Comparison of ENCODE assay signal across 24 mouse cellular contexts in the genomic region with DNA sequence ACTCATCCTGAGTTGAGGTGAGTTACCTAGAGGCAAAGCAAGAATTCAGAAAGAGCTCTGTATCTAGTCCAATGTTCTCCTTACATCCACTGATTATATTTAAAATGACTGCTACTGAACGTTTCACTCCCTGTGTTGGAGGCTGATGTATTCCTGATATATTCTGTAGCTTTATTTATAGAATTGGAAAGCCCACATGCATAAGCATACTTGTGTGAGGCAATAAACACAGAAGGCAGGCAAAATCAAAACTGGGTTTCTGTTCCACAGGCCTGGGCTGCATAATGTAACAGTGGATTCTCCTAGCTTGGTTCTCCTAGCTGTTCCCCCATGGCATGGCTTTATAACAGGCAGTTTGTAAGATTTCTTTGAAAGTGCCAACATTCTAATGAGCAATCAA.
"Had no signal": no experiment of that assay in that cellular context is flagged by ENCODE, and none has a peak within 500 bp of the region (broad histone marks: within the 10 kb centered on the region; RNA-seq: fewer than 3 reads in every experiment).

No protein-coding gene starts in this region.

- H3K27ac ChIP-seq: kidney, postnatal 0 days; layer of hippocampus, adult 2 months; limb, embryonic 10.5 days; limb, embryonic 13.5 days; liver, embryonic 12.5 days; liver, embryonic 15.5 days; lung, embryonic 15.5 days; midbrain, embryonic 12.5 days; midbrain, embryonic 15.5 days; neural tube, embryonic 12.5 days; neural tube, embryonic 15.5 days; stomach, embryonic 15.5 days had no signal

- H3K4me3 ChIP-seq: layer of hippocampus, adult 2 months; limb, embryonic 10.5 days; limb, embryonic 13.5 days; liver, embryonic 12.5 days; liver, embryonic 15.5 days; lung, embryonic 15.5 days; midbrain, embryonic 12.5 days; midbrain, embryonic 15.5 days; neural tube, embryonic 12.5 days; neural tube, embryonic 15.5 days; stomach, embryonic 15.5 days had no signal

- H3K4me2 ChIP-seq: limb, embryonic 13.5 days; liver, embryonic 12.5 days; liver, embryonic 15.5 days; lung, embryonic 15.5 days; midbrain, embryonic 12.5 days; midbrain, embryonic 15.5 days; neural tube, embryonic 12.5 days; neural tube, embryonic 15.5 days; stomach, embryonic 15.5 days had no signal

- H3K27me3 ChIP-seq: limb, embryonic 13.5 days; liver, embryonic 12.5 days; liver, embryonic 15.5 days; lung, embryonic 15.5 days; midbrain, embryonic 12.5 days; midbrain, embryonic 15.5 days; neural tube, embryonic 12.5 days; neural tube, embryonic 15.5 days; stomach, embryonic 15.5 days had no signal

- H3K9ac ChIP-seq: limb, embryonic 13.5 days; liver, embryonic 12.5 days; liver, embryonic 15.5 days; lung, embryonic 15.5 days; midbrain, embryonic 12.5 days; midbrain, embryonic 15.5 days; neural tube, embryonic 12.5 days; neural tube, embryonic 15.5 days; stomach, embryonic 15.5 days had no signal

- DNase-seq: kidney, adult 2 months; kidney, postnatal 25 days; layer of hippocampus, adult 9-11 months; liver; lung, adult 18-20 months; lung, postnatal 10 days; lung, postnatal 4 days; spleen, adult 18-20 months; thymus, adult 2 months; thymus, postnatal 14 days; thymus, postnatal 4 days had no signal

- ATAC-seq: intestine, postnatal 0 days; liver, embryonic 12.5 days; midbrain, embryonic 15.5 days had no signal

- H3K36me3 ChIP-seq: limb, embryonic 10.5 days; limb, embryonic 13.5 days; liver, embryonic 12.5 days; liver, embryonic 15.5 days; lung, embryonic 15.5 days; midbrain, embryonic 12.5 days; midbrain, embryonic 15.5 days; neural tube, embryonic 12.5 days; neural tube, embryonic 15.5 days; stomach, embryonic 15.5 days had no signal

- H3K4me1 ChIP-seq: limb, embryonic 10.5 days; limb, embryonic 13.5 days; liver, embryonic 12.5 days; liver, embryonic 15.5 days; lung, embryonic 15.5 days; midbrain, embryonic 12.5 days; midbrain, embryonic 15.5 days; neural tube, embryonic 12.5 days; neural tube, embryonic 15.5 days; stomach, embryonic 15.5 days had no signal

- H3K9me3 ChIP-seq: limb, embryonic 10.5 days; limb, embryonic 13.5 days; liver, embryonic 12.5 days; liver, embryonic 15.5 days; lung, embryonic 15.5 days; midbrain, embryonic 12.5 days; midbrain, embryonic 15.5 days; neural tube, embryonic 12.5 days; neural tube, embryonic 15.5 days; stomach, embryonic 15.5 days had no signal
